In the genomic region with DNA sequence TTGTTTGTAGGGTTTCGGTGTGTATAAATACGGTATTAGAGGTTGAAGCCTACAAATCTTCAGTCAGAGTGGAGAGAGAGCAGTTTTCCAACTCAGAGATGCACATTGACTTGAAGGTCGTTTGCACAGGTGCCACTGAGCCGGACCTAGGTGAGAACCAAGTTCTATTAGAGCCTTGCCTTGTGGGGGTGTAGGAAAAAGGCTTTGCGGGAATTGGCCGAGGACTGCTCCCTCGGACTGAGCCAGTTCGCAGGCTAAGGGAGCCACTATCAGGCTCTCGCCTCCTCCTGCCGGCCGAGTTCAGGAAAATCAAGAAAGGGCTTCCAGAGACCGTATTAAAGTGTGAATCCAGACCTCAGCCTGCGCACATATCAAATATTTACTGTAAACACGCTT, we compare ENCODE assay signal across 9 mouse cellular contexts. TPM values are rescaled to one million over a fixed set of nuclear protein-coding genes. Genes with fewer than 3 reads are reported as not detected.
DNase-seq lines count a peak whose midpoint lies in the region; ATAC-seq lines count a peak whose summit lies in the region.
"Had no signal": no experiment of that assay in that cellular context is flagged by ENCODE, and none has a peak within 500 bp of the region (broad histone marks: within the 10 kb centered on the region; RNA-seq: fewer than 3 reads in every experiment).

No protein-coding gene starts in this region.

- peaks cover 8% of the 10 kb centered on the region for H3K4me1 ChIP-seq in embryonic facial prominence, embryonic 11.5 days (ENCODE audit: control insufficient read depth, insufficient read depth, low read length)
- peaks cover 16% of the 10 kb centered on the region for H3K4me1 ChIP-seq in midbrain, embryonic 15.5 days

- H3K36me3 ChIP-seq in embryonic facial prominence, embryonic 11.5 days (replicated peaks; ENCODE audit: control insufficient read depth, insufficient read depth, low read depth, low read length), result no peaks in the 10 kb centered on the region
- no peaks in the 10 kb centered on the region for H3K36me3 ChIP-seq in midbrain, embryonic 15.5 days (replicated peaks)

- DNase-seq in kidney, adult 18-20 months, result peak; percentile 32
- DNase-seq in kidney, adult 11 months, result no peak
- peak; percentile 67 for DNase-seq in embryonic facial prominence, embryonic 11.5 days (ENCODE audit: low spot score)
- DNase-seq in kidney, postnatal 14 days, result peak; percentile 40
- no peak for DNase-seq in left cerebral cortex, adult 11 months (ENCODE audit: low spot score)
- DNase-seq in left cerebral cortex, adult 8-10 months (ENCODE audit: low spot score in 2 of 2), result no peak
- DNase-seq in MN1 (ENCODE audit: low spot score), result no peak

- under 1% methylated on average over 14 of the region's 14 CpGs for WGBS in embryonic facial prominence, embryonic 11.5 days
- WGBS in midbrain, embryonic 15.5 days, result 1% methylated on average over 14 of the region's 14 CpGs

- ATAC-seq in embryonic facial prominence, embryonic 11.5 days (replicated peaks; ENCODE audit: insufficient number of reproducible peaks, low FRiP score, low TSS enrichment, low read depth), result no peak
- peak; percentile 57; the same call in 1 of the 2 replicates for ATAC-seq in midbrain, embryonic 15.5 days (replicated peaks)

- no peak overlapping the region for H3K4me3 ChIP-seq in embryonic facial prominence, embryonic 11.5 days (ENCODE audit: low read depth, low read length)
- H3K4me3 ChIP-seq in midbrain, embryonic 15.5 days, result no peak overlapping the region

- no peaks in the 10 kb centered on the region for H3K9me3 ChIP-seq in embryonic facial prominence, embryonic 11.5 days (replicated peaks; ENCODE audit: control insufficient read depth, low read length)
- H3K9me3 ChIP-seq in midbrain, embryonic 15.5 days, result no peaks in the 10 kb centered on the region

- H3K4me2 ChIP-seq in embryonic facial prominence, embryonic 11.5 days (ENCODE audit: low read depth, low read length), result no peak overlapping the region
- H3K4me2 ChIP-seq in midbrain, embryonic 15.5 days, result no peak overlapping the region

- H3K9ac ChIP-seq in embryonic facial prominence, embryonic 11.5 days (replicated peaks; ENCODE audit: low read length), result no peak overlapping the region
- H3K9ac ChIP-seq in midbrain, embryonic 15.5 days, result no peak overlapping the region

- peaks cover 93% of the 10 kb centered on the region for H3K27me3 ChIP-seq in embryonic facial prominence, embryonic 11.5 days (ENCODE audit: control insufficient read depth, insufficient read depth, low read length)
- peaks cover 99% of the 10 kb centered on the region for H3K27me3 ChIP-seq in midbrain, embryonic 15.5 days (replicated peaks)

- H3K27ac ChIP-seq in embryonic facial prominence, embryonic 11.5 days (replicated peaks; ENCODE audit: low read depth, low read length), result no peak overlapping the region
- H3K27ac ChIP-seq in midbrain, embryonic 15.5 days, result no peak overlapping the region

RNA-seq across cellular contexts. Expression of gene Mnx1, which starts 0.9 kb away (rescaled TPM):
- polyA plus RNA-seq in embryonic facial prominence, embryonic 11.5 days (2014; fragmentation: Nextera tagmentation; extraction: Ambion mirVana), result not detected in 2 replicates
- not detected in 2 replicates for polyA plus RNA-seq in midbrain, embryonic 15.5 days (2015; fragmentation: Nextera tagmentation; extraction: Ambion mirVana)
- not detected for total RNA-seq in left cerebral cortex, adult 8-10 months (2022)
- polyA plus RNA-seq: liver, embryonic 16.5 days had no signal

RNA-seq across cellular contexts. Expression of gene Nom1, which starts 44.7 kb away (rescaled TPM):
- polyA plus RNA-seq in embryonic facial prominence, embryonic 11.5 days (2014; fragmentation: Nextera tagmentation; extraction: Ambion mirVana), result 24.2 and 25.3 TPM in 2 replicates
- 20.6 and 22.6 TPM in 2 replicates for polyA plus RNA-seq in midbrain, embryonic 15.5 days (2015; fragmentation: Nextera tagmentation; extraction: Ambion mirVana)
- 10 to 100 TPM; 25.1 to 28.9 (median 26.8) TPM for total RNA-seq in left cerebral cortex, adult 8-10 months (2022)

Comparison
In these comparisons a context has a peak if more than half of its experiments do, and no peak if none do; other contexts are left out.
1. DNase-seq: peak in kidney, adult 18-20 months (single experiment), embryonic facial prominence, embryonic 11.5 days (single experiment) and kidney, postnatal 14 days (single experiment); none in kidney, adult 11 months (single experiment), left cerebral cortex, adult 11 months (single experiment), left cerebral cortex, adult 8-10 months (0 of 2) and MN1 (single experiment).